Mouse (Mus musculus): ENCODE results near the gene Dcaf17. TPM values are rescaled to one million over a fixed set of nuclear protein-coding genes. Genes with fewer than 3 reads are reported as not detected.

Gene Dcaf17
- polyA plus RNA-seq, 1 experiment from 2014 or later: 39.1 TPM

GRCm38 (mm10) chr2:71134836-71135235 is 79.7 kb downstream of the Dcaf17 start:
- Histone ChIP-seq H3K27me3 (ENCODE audit: insufficient read depth, poor library complexity, severe bottlenecking) (no peaks in the 10 kb centered on the region), H3K4me3 (no peak overlapping the region), H3K9me3 (peaks cover 2% of the 10 kb centered on the region; the same call in 1 of the 2 replicates), H3K36me3 (no peaks in the 10 kb centered on the region), H3K27ac (no peak overlapping the region), H3K4me1 (replicated peaks) (no peaks in the 10 kb centered on the region)
- no peak for DNase-seq (ENCODE audit: low spot score)
- 79% methylated on average over 5 of the region's 5 CpGs for WGBS

DNA sequence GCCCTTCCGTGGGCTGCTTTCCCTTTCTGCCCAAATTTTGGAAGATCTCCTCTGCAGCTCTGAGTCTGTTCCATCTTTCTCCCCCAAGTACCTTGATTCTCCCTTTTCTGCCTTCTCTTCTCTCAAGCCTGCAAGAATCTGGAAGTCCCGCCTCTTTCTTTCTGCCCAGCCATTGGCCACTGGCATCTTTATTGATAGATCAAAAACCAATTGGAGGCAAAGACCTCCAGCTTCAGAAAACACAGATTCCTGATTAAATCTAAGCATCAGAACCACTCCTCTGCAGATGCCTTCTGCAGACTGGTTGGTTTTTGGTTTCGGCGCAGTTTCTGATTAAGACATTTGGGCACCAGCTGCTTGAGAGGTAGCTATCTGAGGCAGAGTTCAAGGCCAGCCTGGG is 85.5 kb downstream of the Dcaf17 start:
- WGBS: 68% methylated on average over 4 of the region's 4 CpGs
- peaks cover 2% of the 10 kb centered on the region; the same call in 1 of the 2 replicates for H3K9me3 ChIP-seq

DNA sequence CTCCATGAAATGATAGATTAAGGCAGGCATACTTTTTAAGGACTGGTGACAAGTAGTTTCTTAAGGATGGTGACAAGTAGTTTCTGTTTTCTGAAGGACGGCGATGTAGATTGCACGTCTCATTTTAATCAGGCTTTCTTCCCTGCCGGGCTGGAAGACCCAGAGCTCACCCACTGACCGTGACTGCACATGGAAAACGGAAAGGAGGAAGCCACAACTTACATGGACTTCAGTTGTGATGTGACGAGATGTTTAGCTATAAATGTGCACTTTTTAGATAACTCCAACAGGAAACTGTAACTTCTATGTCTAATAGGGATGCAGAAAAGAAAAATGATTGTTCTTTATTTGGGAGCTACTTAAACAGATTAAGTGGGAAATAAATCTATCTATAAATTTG is 87.3 kb downstream of the Dcaf17 start:
- WGBS: 87% methylated on average over 7 of the region's 7 CpGs
- Histone ChIP-seq H3K4me3 (no peak overlapping the region), H3K4me1 (replicated peaks) (0 out of 2 replicates have a peak, but pooled peaks cover under 1% of the 10 kb centered on the region), H3K27me3 (ENCODE audit: insufficient read depth, poor library complexity, severe bottlenecking) (no peaks in the 10 kb centered on the region), H3K9me3 (peaks cover under 1% of the 10 kb centered on the region; the same call in 1 of the 2 replicates), H3K27ac (no peak overlapping the region), H3K36me3 (no peaks in the 10 kb centered on the region)
- no peak for DNase-seq (ENCODE audit: low spot score)

More for the DNA sequence above, 85.5 kb downstream of the Dcaf17 start:
- no peak overlapping the region for H3K27ac ChIP-seq
- no peak for DNase-seq (ENCODE audit: low spot score)
- no peaks in the 10 kb centered on the region for H3K36me3 ChIP-seq
- H3K27me3 ChIP-seq (ENCODE audit: insufficient read depth, poor library complexity, severe bottlenecking): no peaks in the 10 kb centered on the region
- H3K4me1 ChIP-seq (replicated peaks): no peaks in the 10 kb centered on the region
- H3K4me3 ChIP-seq: no peak overlapping the region

- no peaks in the 10 kb centered on the region for H3K36me3 ChIP-seq
- H3K4me1 ChIP-seq (replicated peaks): peaks cover 9% of the 10 kb centered on the region; the same call in 1 of the 2 replicates
- 84% methylated on average over 4 of the region's 4 CpGs for WGBS
- H3K27ac ChIP-seq: no peak overlapping the region
- DNase-seq (ENCODE audit: low spot score): no peak
- no peaks in the 10 kb centered on the region for H3K27me3 ChIP-seq (ENCODE audit: insufficient read depth, poor library complexity, severe bottlenecking)
- H3K4me3 ChIP-seq: no peak overlapping the region
- no peaks in the 10 kb centered on the region for H3K9me3 ChIP-seq
Measured at GRCm38 (mm10) chr2:71145853-71146252, 90.7 kb downstream of the Dcaf17 start.

DNA sequence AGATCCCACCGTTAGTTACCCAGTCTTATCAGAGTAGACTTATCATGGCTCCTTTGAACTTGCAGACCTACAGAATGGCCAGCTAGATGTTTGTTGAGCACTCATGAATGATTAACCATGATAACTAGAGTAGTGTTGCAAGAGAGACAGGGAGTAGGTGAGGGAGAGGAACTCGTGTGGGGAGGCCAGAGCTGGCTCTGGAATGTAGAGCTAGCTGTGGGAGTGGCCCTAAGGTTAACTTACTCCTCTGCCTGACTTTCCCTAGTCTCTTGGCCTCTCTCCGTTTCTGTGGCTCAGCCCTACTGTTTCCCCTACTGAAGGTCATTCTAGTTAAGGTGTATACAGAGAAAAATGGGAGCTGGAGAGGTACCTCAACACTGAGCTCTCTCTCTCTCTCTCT is 91.1 kb downstream of the Dcaf17 start:
- H3K9me3 ChIP-seq: no peaks in the 10 kb centered on the region
- no peaks in the 10 kb centered on the region for H3K36me3 ChIP-seq
- no peak for DNase-seq (ENCODE audit: low spot score)
- H3K4me1 ChIP-seq (replicated peaks): peaks cover 9% of the 10 kb centered on the region; the same call in 1 of the 2 replicates
- H3K27ac ChIP-seq: no peak overlapping the region
- WGBS: 68% methylated on average over 3 of the region's 3 CpGs
- no peak overlapping the region for H3K4me3 ChIP-seq
- no peaks in the 10 kb centered on the region for H3K27me3 ChIP-seq (ENCODE audit: insufficient read depth, poor library complexity, severe bottlenecking)

- no peaks in the 10 kb centered on the region for H3K36me3 ChIP-seq
- 69% methylated on average over 6 of the region's 6 CpGs for WGBS
- H3K4me3 ChIP-seq: no peak overlapping the region
- H3K4me1 ChIP-seq (replicated peaks): peaks cover 9% of the 10 kb centered on the region; the same call in 1 of the 2 replicates
- DNase-seq (ENCODE audit: low spot score): no peak
- H3K27me3 ChIP-seq (ENCODE audit: insufficient read depth, poor library complexity, severe bottlenecking): no peaks in the 10 kb centered on the region
- no peak overlapping the region for H3K27ac ChIP-seq
- H3K9me3 ChIP-seq: no peaks in the 10 kb centered on the region
Measured at GRCm38 (mm10) chr2:71147816-71148215, 92.7 kb downstream of the Dcaf17 start.

Other genes with a start within 250 kb of the Dcaf17 start
- 19.1 and 27.5 TPM in 2 replicates for gene Tlk1, start 229.6 kb upstream of the Dcaf17 start, polyA plus RNA-seq (2016; fragmentation: Nextera tagmentation; extraction: Ambion mirVana)
- gene Mettl8, start 255 bp downstream of the Dcaf17 start, polyA plus RNA-seq (2016; fragmentation: Nextera tagmentation; extraction: Ambion mirVana): 21.0 and 22.3 TPM in 2 replicates
- 0.32 and 0.67 TPM in 2 replicates for gene Cybrd1, start 62.6 kb downstream of the Dcaf17 start, polyA plus RNA-seq (2016; fragmentation: Nextera tagmentation; extraction: Ambion mirVana)
- gene Dync1i2, start 156.4 kb downstream of the Dcaf17 start, polyA plus RNA-seq (2016; fragmentation: Nextera tagmentation; extraction: Ambion mirVana): 116 and 123 TPM in 2 replicates

Measured in hindbrain, embryonic 10.5 days (tissue).